Mouse (Mus musculus) ES-Bruce4 (cell line): ENCODE measurements around the gene Pfkp.

Source experiments
- CTCF ChIP-seq: IDR thresholded peaks from one replicate; pipeline ENCODE4 v1.8.1; 2011; ENCODE audit warnings: low read depth, low read length
- EP300 ChIP-seq: IDR thresholded peaks from 2 replicates; pipeline ENCODE4 v1.6.1; 2011; ENCODE audit warnings: low read depth, low read length; ENCODE audit not compliant: insufficient read depth
- POLR2A ChIP-seq: IDR thresholded peaks from one replicate; pipeline ENCODE4 v1.8.1; 2011; ENCODE audit warnings: low read length; ENCODE audit not compliant: insufficient read depth

DNA sequence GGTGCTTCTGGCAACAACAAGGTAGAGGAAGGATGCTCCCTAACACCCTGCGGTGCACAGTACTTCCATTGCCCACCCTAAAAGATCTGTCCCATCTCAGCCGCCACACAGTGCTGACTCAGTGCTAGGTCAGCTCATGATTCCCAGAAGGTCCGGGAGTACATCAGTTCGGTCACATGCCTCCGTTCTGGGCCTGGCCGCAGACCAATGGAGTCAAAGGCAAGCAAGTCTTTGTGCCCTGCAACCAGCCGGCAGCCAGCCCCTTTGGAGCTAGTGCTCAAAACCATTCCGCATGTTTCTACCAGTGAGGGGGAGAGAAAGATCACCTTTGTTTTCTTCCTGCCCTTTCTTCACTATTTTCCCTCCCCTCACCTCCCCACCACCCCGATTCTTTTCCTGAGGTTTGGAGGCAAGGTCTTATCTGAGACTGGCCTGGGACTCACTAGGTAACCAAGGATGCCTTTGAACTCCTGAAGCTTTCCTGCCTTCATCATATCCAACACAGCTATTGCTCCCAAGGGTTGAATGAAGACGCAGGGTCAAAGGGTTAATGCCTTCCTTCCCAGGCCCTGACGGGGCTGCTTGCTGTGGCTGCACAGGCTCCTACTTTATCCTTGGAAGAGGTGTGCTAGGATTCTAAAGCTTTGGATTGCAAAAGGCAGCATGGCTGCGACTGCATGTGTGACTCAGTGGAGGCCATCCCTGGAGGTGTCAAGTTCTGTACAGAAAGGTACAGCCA is 16.6 kb downstream of the Pfkp start:
- no peak for TF ChIP-seq POLR2A
- no peak for TF ChIP-seq EP300
- no peak for TF ChIP-seq CTCF
